Mouse (Mus musculus): ENCODE results near the gene Mef2c. TPM values are rescaled to one million over a fixed set of nuclear protein-coding genes. Genes with fewer than 3 reads are reported as not detected.

Gene Mef2c
- polyA plus RNA-seq (2014; fragmentation: Illumina TruSeq; extraction: RNeasy Lipid Tissue Mini Kit (QIAGEN cat#74804); ENCODE audit: low read depth, low replicate concordance): 2.4 TPM

GRCm38 (mm10) chr13:83503919-83504318, at the start of gene Mef2c:
Mef2c (plus strand) TSS chr13:83504034.

